Mouse (Mus musculus): ENCODE measurements around the gene Myo18b. TPM values are rescaled to one million over a fixed set of nuclear protein-coding genes. Genes with fewer than 3 reads are reported as not detected.

Gene Myo18b
- polyA plus RNA-seq (2012; rRNA removed): 2.9 and 3.3 TPM in 2 replicates

- no peak for DNase-seq (ENCODE audit: low spot score)
Observed at GRCm38 (mm10) chr5:112895674-112896654, at the start of gene Myo18b. Gene Myo18b (minus strand): TSS chr5:112896362.

DNA sequence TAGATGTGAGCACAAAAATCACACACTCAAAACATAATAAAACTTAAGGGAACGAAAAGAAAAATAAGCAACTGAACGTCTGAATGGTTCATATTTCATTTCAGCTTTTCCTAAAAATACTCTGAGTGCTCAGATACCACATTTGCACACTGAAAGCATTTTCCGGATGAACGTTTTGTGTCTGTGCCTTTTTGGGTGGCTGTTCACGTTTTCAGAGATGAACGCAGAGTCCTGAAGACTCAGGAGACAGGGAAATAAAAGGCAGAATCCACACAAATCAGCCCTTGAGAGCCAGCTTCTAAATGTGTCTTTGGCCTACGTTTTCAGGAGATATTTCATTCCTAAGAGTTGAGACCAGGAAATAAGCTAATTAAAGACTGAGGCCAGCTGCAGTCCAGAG lies 49.8 kb upstream of the Myo18b start:
- DNase-seq (ENCODE audit: low spot score): no peak

DNA sequence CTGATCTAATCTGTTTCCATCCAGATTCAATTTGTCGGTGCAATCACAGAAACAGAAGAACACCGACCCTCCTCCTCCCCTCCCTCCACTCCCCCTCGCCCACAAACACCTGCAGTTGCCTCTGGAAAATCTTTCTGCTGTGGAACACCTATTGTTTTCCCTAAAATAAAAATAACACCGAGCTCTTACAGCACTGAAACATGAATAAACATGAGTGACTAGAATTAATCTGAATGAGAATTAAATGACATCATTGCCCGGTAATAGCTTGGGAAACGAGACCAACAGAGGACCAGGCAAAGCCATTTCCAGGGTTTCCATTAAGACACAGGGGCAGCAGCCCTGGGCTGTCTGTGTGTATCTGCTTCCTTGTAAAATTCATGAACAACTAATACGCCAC lies 46.1 kb upstream of the Myo18b start:
- DNase-seq (ENCODE audit: low spot score): no peak

- no peak for DNase-seq (ENCODE audit: low spot score)
Observed at GRCm38 (mm10) chr5:112941001-112941400, 44.8 kb upstream of the Myo18b start.

DNA sequence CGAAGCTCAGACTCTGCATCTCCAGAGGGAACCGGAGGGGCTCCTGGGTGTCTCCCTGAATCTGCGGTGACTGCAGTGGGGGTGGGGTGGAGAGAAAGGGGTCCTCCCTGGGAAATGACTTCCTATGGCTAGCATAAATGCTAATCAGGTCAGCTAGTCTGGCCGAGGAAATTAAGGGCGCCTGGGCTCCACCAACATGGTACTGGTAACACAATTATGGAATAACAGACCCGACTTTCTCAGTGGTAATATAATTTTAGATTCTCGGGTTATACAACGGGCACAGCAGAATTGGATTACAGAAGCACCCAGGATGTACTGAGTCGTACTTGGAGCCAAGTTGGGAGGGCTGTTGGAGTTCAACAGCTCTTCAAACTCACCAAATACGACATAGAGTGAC lies 40.5 kb upstream of the Myo18b start:
- DNase-seq (ENCODE audit: low spot score): no peak

DNA sequence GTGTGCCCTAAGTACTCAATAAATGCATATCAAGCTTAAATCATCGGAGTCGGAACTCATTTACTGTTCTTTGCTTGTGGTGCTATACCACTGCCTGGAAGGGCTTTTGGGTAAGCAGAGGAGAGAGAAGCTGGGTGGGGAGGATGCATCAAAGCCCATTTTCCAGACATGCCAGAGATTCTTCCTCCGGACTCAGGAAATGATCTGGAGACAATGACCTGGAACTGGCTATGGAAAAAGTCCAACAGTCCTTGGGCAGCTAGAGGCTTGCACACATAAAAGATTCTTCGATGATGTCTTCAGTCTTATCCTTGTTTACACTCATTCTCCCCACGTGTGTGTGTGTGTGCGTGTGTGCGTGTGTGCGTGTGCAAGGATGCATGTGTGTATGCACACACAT lies 39.3 kb upstream of the Myo18b start:
- no peak for DNase-seq (ENCODE audit: low spot score)

GRCm38 (mm10) chr5:112932878-112933567 lies 36.9 kb upstream of the Myo18b start:
- no peak for DNase-seq (ENCODE audit: low spot score)

DNA sequence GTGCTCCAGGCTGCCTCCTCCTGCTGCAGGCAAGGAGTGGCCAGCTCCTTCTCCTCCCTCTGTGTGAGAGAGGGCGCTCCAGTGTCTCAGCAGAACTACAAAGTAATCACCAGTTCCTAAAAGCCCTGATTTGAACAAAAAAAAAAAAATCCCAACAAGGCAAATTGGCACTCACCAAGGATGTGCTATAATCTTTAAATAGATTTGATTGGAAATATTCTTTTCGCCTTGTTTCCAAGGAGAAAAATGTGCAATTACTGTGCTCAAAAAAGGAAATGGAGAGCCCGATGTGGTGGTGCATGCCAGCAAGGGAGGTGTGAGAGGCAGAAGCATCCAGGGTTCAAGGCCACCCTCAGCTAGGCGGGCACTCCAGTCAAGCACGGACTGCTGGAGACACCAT lies 35.7 kb upstream of the Myo18b start:
- DNase-seq (ENCODE audit: low spot score): no peak

GRCm38 (mm10) chr5:112928201-112928881 lies 32.2 kb upstream of the Myo18b start:
- no peak for DNase-seq (ENCODE audit: low spot score)

- DNase-seq (ENCODE audit: low spot score): no peak
Observed at GRCm38 (mm10) chr5:112925422-112925821, 29.3 kb upstream of the Myo18b start.

GRCm38 (mm10) chr5:112924806-112925205 lies 28.6 kb upstream of the Myo18b start:
- no peak for DNase-seq (ENCODE audit: low spot score)

DNA sequence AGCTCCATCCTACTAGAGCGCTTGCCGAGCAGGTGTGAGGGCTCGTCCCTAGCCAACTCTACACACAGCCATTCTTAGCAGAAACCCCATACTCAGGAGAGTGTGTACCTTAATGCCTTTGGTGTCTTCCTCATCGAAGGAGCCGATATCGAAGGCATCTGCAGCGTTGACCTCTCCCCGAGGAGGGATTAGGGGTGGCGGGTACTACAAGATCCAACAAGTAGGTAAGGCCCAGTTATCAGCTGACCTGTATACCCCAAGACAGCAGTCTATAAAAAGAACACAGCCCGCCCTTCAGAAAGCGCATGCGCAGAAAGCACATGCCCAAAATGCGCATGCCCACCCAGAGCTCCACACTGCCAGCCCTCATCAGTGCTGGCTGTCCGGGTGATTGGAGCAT lies 27.7 kb upstream of the Myo18b start:
- DNase-seq (ENCODE audit: low spot score): no peak

DNA sequence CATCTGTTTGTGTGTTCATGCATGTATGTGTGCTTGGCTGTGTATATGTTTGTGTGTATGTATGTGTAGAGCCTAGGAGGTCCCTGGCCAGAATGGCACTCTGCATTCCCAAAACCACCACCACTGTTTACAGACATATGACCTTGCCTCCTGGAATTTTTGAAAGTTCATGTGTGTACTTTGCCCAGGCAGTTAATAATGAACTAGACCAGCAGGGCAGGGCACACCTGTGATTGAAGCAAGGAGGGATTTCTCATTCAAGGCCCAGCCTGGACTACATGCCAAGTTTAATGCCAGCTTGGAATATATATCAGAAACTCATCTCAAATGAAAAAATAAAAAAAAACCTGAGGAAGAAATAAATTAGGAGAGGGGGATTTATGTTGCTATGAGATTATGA lies 25.8 kb upstream of the Myo18b start:
- DNase-seq (ENCODE audit: low spot score): no peak

DNA sequence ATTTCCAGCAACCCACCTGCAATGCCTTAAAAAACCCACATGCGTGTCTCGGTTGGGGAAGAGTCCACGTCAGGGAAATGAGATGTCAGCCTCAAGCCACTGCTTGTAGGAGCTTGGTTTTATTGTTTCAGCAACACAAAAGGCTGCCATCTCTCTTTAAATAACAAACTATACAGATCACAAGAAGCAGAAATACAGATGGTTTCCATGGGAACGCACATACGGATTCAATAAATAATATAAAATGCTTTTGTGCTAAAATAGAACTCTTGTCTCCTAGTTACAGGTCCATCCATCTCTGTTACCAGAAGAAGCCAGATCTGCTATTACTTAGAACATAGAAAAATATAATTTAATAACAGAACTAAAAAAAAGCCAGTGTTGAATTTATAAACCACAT lies 14.2 kb upstream of the Myo18b start:
- DNase-seq (ENCODE audit: low spot score): no peak

GRCm38 (mm10) chr5:112908169-112908614 lies 12.0 kb upstream of the Myo18b start:
- no peak for DNase-seq (ENCODE audit: low spot score)

DNA sequence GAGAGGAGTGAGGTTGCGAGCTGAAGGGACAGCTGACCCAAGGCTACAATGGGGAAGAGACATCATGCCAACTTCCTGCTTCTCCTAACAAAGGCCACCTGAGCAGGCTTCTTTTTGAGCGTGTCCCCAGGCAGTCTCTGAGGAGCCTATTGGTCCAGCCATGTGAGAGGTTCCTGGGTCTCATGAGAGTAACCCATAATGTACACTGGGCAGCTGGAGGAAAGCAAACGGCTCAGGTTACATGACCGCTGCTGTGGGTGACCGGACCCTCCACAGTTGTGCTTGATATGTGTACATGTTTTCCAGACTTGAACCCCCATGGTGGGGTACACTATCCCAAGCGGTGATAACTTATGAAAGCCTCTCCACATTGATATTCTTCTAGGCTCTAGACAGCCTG lies 11.3 kb upstream of the Myo18b start:
- DNase-seq (ENCODE audit: low spot score): no peak

- no peak for DNase-seq (ENCODE audit: low spot score)
Observed at GRCm38 (mm10) chr5:112893462-112894060, 2.6 kb downstream of the Myo18b start.

DNA sequence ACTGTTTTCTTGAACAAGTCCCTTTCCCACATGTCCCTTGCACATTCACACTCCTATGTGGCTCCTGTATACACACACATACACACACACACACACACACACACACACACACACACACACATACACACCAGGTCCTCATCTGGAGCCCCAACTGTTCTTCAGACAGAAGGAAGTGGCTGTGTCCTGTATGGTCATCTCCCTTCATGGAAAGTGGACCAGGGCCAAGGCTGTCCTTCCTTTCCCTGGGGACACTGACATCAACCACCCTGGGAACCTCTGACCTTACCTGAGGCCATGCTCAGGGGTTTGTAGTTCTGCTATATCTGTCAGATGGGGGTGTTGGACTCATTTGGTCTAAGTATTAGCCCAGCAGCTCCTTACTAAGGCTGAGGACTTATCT lies 3.8 kb downstream of the Myo18b start:
- no peak for DNase-seq (ENCODE audit: low spot score)

DNA sequence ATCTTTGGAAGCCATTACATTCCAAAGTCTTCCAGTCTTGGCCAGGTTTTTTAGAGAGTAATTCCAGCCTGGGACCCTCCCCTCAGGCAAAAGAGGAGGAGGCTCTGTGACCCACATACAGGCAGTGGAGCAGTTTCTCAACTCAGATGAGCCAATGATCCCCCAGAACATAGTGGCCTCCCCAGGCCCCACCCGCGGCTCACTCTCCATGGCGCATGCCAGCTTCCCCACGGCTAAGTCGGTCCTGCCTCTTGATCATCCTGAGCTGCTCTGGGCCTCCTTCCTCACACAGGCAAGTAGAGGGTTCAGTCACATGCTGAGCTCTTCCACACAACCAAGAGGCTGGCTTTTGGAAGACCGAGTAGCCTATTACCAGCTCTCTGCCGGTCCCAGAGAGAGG lies 7.5 kb downstream of the Myo18b start:
- no peak for DNase-seq (ENCODE audit: low spot score)

GRCm38 (mm10) chr5:112886687-112887491 lies 9.3 kb downstream of the Myo18b start:
- no peak for DNase-seq (ENCODE audit: low spot score)
